Mouse (Mus musculus): ENCODE measurements around the gene Tpcn2.

Tpcn2 gene

GRCm38 (mm10) chr7:145242851-145243712 lies 40.7 kb downstream of the Tpcn2 start:
- peak; percentile 63 for DNase-seq (ENCODE audit: low spot score)

GRCm38 (mm10) chr7:145242028-145242427 lies 41.8 kb downstream of the Tpcn2 start:
- DNase-seq (ENCODE audit: low spot score), result no peak

GRCm38 (mm10) chr7:145240929-145241328 lies 42.9 kb downstream of the Tpcn2 start:
- no peak for DNase-seq (ENCODE audit: low spot score)

GRCm38 (mm10) chr7:145239736-145240505 lies 43.9 kb downstream of the Tpcn2 start:
- no peak for DNase-seq (ENCODE audit: low spot score)

DNA sequence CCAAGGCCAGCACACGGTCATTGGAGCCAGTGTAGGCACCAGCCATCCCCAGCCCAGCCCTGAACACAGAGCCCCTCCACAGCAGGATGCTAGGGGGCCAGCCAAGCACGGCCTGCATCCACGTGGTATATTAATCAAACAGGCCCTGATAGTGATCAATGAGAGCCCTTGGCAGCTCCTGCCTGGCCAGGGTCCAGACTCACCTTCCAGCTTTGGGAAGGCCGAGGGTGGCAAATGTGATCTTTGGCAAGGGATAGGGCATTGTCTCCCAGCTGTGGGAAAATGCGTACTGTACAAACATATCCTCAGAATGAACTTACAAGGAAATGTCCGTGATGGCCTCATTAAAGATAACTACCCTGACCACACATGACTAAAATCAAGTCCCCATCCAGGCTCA lies 44.7 kb downstream of the Tpcn2 start:
- DNase-seq (ENCODE audit: low spot score), result peak; percentile 26

GRCm38 (mm10) chr7:145234841-145235790 lies 48.7 kb downstream of the Tpcn2 start:
- DNase-seq (ENCODE audit: low spot score), result no peak

- peak; percentile 36 for DNase-seq (ENCODE audit: low spot score)
Measured at GRCm38 (mm10) chr7:145231659-145232058, 52.2 kb downstream of the Tpcn2 start.

GRCm38 (mm10) chr7:145226641-145227040 lies 57.2 kb downstream of the Tpcn2 start:
- DNase-seq (ENCODE audit: low spot score), result no peak

DNA sequence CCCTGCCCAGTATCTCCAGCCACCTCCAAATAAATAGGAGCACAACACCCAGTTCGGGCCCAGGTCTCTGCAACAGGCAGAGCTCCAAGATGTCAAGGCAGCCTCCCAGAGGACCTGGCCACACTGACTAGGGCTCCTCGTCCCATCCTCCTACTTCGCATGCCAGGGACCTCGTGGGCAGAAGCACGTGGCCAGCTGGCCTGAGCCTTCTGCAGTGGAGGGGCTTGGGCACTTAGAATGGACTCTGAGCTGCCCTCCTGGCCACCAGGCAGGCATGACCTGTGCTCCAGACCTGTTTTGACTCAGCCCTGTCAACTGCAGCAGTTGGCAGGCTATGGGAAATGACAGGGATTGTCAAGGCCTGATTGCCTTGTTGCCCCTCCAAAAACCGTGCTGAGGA lies 58.2 kb downstream of the Tpcn2 start:
- no peak for DNase-seq (ENCODE audit: low spot score)

DNA sequence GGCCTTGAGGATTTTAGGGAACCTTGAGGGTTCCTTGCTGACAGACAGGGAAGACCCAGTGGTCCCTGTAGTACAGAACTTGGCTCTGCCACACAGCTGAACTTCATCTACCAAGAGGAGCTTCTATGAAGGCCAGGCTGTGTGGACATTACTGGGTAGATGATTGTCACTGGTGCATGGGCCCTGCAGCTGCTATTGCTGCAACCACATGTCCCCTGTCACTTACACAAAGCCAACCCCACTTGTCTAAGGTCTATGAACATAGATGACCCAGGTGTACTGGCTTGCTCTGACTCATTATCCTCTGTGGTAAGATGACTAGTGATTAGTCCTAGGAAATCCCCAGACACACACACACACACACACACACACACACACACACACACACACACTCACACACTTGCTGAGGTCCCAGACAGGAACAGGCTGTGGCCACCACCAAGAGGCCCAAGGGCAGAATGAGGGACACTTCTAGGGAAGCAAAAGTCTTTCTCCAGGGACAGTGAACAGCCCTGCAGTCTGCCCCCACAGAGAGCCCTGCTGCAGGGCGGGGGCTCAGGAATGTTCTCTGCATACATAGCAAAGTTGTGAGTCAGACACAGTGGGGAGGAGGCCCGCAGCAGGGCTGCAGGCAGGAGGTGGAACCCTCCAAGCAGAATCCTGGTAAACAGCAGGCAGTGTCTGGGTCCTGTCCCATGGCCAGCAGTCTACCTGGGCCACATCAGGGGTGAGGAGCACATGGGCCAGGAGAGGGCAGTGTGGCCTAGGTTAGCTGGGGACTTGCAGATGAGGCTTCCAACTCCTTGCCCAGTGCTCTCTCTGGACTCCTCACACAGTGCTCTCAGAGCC lies 61.7 kb downstream of the Tpcn2 start:
- DNase-seq (ENCODE audit: low spot score), result peak; percentile 54

DNA sequence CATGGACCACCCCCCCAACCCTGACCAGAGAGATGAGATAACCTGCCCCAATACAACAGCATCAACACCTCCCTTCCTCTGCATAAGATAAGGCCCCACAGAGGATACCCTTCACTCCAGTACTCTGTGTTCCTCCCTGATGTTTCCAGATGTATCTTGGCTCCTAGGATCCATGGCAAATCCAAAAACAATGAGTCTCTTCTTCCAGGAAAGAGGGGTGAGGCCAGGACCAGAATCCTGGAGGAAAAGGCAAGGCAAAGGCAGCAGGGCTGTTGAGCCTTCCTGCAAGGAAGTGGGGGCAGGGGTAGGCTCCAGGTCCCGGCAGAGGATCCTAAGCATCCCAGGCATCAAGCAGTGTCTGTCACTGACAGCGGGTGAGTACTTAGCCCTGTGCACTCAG lies 62.5 kb downstream of the Tpcn2 start:
- DNase-seq (ENCODE audit: low spot score), result no peak

DNA sequence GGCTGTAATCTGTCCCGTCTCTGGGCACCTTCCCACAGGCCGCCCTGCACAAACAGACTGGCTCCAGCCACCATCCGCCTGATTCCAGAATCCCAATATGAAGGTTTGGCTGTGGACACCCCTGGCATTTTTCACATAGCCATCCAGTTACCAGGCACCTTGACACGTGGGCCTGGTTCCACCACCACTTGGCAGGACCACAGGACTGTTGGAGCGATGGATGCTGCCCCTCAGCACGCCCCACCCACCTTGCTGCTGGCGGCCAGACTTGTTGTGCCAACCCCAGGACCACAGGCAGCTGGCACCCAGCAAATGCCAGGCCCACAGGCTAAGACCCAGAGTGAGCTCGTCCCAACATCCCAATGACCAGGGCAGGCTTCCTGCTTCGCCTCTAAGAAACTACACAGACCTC lies 64.4 kb downstream of the Tpcn2 start:
- DNase-seq (ENCODE audit: low spot score), result no peak

DNA sequence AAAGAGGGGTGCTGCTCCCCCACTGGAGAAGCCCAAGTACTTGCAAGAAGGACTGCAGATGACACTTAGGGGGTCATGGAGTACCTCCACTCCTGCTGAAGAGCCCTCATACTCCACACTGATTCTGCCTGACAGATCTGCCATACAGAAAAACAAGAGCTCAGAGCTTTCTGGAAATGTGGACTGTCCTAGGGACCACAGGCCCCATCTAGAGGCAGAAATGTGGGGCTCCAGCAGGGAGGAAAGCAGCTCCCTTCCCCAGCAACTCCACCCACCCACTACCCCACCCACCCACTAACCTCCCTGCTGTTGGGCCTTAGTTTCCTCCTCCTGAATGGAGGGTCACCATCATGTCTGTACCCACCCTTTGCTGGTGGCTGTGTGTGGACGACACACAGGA lies 67.2 kb downstream of the Tpcn2 start:
- no peak for DNase-seq (ENCODE audit: low spot score)

DNA sequence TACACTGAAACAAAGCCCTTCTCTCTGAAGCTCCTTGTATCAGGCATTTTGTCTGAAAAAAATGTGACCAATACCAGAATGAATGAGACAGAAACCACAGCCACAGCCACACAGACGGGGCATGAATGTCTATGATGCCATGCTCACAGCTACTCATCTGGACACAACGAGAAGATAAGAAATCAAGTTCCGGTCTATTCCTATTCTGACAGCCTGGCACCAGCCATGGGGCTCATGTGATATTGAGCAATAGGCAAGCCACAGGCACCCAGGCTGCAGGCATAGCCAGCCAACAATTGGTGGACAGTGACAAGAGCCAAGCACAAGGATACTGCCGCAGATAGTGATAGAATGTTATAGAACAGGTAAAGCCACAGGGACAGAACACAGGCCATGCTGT lies 68.3 kb downstream of the Tpcn2 start:
- no peak for DNase-seq (ENCODE audit: low spot score)

- DNase-seq (ENCODE audit: low spot score), result no peak
Measured at GRCm38 (mm10) chr7:145211680-145212659, 71.8 kb downstream of the Tpcn2 start.

DNA sequence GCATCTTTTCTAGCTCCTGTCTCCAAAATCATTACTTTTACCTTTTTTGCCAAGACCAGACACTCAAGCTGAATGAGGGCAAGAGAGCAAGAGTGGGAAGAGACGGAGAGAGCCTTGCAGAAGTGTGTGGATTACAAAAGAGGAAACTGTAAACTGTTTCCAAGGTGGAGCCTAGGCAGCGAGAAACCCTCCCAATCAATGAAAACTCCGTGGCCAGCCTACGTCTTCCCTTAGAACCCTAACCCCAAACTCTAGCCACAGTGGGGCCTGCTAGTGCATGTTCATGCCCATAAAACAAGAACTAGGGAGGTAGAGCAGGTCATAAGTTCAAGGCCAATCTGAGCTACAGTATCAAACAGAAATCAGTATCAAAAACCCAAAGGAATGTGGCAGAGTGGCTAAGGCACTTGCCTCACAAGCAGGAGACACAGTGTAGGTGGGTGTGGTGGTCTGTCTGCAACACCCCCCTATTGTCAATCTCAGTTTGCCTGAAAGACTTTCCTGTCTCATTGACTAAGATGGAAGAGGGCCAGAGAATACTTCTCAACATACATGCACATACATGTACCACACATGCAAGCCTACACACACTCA lies 73.2 kb downstream of the Tpcn2 start:
- no peak for DNase-seq (ENCODE audit: low spot score)

DNA sequence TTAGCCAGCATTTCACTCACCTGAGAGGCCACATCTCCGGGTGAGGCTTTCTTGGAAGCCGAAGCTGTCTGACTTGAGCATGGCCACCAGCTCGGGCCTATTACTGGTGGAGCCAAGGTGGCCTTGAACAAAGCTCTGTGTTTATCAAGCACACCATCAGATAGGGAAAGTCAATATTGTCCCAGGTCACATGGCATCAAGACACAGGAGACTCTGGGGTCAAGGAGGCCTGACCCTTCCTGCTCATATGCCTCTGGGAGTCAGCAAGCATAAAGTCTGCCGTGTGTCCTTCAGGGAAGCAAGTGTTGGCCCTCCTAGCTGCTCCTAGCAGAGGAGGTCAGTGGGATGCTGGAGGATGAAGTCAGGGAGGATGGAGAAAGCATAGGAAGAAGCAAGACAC lies 75.8 kb downstream of the Tpcn2 start, which contains the start of gene 1810010D01Rik:
1810010D01Rik (minus strand) TSS at position 114 of the 400 bp plus-strand sequence.
- DNase-seq (ENCODE audit: low spot score), result no peak

GRCm38 (mm10) chr7:145206801-145207200 lies 77.0 kb downstream of the Tpcn2 start:
- no peak for DNase-seq (ENCODE audit: low spot score)

DNA sequence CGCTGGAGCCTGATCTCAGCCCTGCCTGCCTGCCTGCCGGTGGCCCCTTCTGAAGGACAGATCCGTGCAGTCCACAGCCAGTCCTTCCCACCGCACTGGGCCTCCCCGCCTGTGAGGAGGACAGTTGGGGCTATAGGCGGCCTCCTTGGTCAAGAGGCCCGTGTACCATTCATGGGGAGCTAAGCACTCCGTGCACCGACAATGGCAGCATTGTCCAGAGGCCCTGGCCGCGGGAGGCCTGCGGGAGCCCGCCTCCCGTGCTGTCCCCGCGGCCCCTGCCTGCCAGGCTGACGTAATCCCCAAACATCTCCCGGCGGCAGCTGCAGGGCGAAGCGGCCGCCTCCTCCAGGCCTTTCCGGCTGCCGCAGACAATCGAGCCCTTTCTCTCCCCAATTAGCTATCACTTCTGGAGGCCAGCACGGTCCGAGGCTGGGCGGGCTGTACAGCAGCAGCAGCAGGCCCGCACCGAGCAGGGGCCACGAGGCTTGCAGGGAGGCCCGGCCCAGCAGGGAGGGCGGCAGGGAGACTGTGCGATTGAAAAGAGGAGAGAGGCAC lies 77.7 kb downstream of the Tpcn2 start:
- DNase-seq (ENCODE audit: low spot score), result peak; percentile 73

Data from ovary, postnatal 36 days (tissue).